Mouse (Mus musculus) midbrain, embryonic 14.5 days (tissue): ENCODE data around the gene Astl. TPM values are rescaled to one million over a fixed set of nuclear protein-coding genes. Genes with fewer than 3 reads are reported as not detected.
"Not testable (repeated sequence)": the region's sequence is repeated elsewhere in the genome, so short reads cannot be mapped to it uniquely, and the experiment has no call there.

Source experiments
- ATAC-seq: fragments of 200-750 bp; cut with Nextera tagmentation; 2 replicates; pipeline ENCODE4 v1.8.0; 2017; ENCODE audit warnings: moderate number of reproducible peaks, moderate library complexity; ENCODE audit not compliant: low FRiP score, low TSS enrichment
- DNase-seq: peaks from one replicate; pipeline ENCODE4 v3.0.0-alpha.2; 2015
- H3K27ac ChIP-seq: fragments of 300-500 bp; sonication (generic); replicated peaks from 2 replicates; pipeline ENCODE4 v1.5.1; 2014; ENCODE audit warnings: mild to moderate bottlenecking, low read depth, low read length, moderate library complexity
- H3K27me3 ChIP-seq: fragments of 300-500 bp; sonication (generic); 2 replicates; pipeline ENCODE4 v1.6.1; 2014; ENCODE audit warnings: low read length, control low read depth, mixed read lengths; ENCODE audit not compliant: control insufficient read depth, insufficient read depth
- H3K36me3 ChIP-seq: fragments of 300-500 bp; sonication (generic); 2 replicates; pipeline ENCODE4 v1.6.1; 2014; ENCODE audit warnings: low read length, control low read depth; ENCODE audit not compliant: control insufficient read depth, insufficient read depth
- H3K4me1 ChIP-seq: fragments of 300-500 bp; sonication (generic); 2 replicates; pipeline ENCODE4 v1.6.1; 2014; ENCODE audit warnings: mild to moderate bottlenecking, antibody characterized with exemption, low read length, control low read depth; ENCODE audit not compliant: control insufficient read depth, insufficient read depth
- H3K4me2 ChIP-seq: fragments of 300-500 bp; sonication (generic); 2 replicates; pipeline ENCODE4 v1.6.1; 2014; ENCODE audit warnings: mild to moderate bottlenecking, low read length, moderate library complexity
- H3K4me3 ChIP-seq: fragments of 300-500 bp; sonication (generic); replicated peaks from 2 replicates; pipeline ENCODE4 v1.5.1; 2014; ENCODE audit warnings: low read depth, low read length
- H3K9ac ChIP-seq: fragments of 300-500 bp; sonication (generic); replicated peaks from 2 replicates; pipeline ENCODE4 v1.6.1; 2014; ENCODE audit warnings: mild to moderate bottlenecking, low read length, moderate library complexity
- H3K9me3 ChIP-seq: fragments of 300-500 bp; sonication (generic); 2 replicates; pipeline ENCODE4 v1.6.1; 2016; ENCODE audit warnings: low read length, control low read depth, mixed read lengths; ENCODE audit not compliant: control insufficient read depth
- WGBS: fragments of 180-500 bp; shearing (Covaris S2); extraction: QIAGEN DNeasy Blood & Tissue Kit; methylation state at CpG from one replicate; pipeline ENCODE4 v1.1.7; 2014; 5-methylcytosine and 5-hydroxymethylcytosine counted together
- polyA plus RNA-seq: library from polyadenylated mRNA; unstranded; fragments of >200 nt; fragmentation: Nextera tagmentation; extraction: Ambion mirVana; gene quantifications from 2 replicates; pipeline ENCODE4 v1.2.1, GENCODE M21; 2014

The Astl gene
- polyA plus RNA-seq = not detected in 2 replicates

DNA sequence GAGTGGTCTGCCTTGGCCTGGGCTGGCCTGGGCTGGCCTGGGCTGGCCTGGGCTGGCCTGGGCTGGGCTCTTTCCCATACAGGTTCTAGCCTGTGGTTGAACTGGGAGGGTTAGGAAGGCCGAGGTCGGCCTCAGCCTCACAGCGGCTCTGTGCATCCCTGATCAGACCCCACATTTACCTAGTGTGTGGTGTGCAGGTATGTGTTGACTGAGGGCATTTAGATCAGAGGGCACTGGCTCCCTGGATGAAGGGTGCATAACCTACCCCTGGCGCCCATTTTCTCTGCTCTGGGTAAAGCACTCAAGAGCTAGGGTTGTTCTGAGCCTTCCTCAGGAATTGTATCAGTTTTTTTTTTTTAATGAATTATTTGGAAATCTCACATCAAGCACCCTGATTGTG lies at the start of gene Astl:
Astl (plus strand) TSS at position 224 of the 400 bp plus-strand sequence.
- no peaks in the 10 kb centered on the region for H3K36me3 ChIP-seq
- no peaks in the 10 kb centered on the region for H3K9me3 ChIP-seq
- H3K4me1 ChIP-seq = no peaks in the 10 kb centered on the region
- H3K4me2 ChIP-seq = no peak within 1 kb of the TSS
- no peak within 1 kb of the TSS for H3K9ac ChIP-seq
- H3K27ac ChIP-seq = no peak within 1 kb of the TSS
- ATAC-seq (no peak), DNase-seq (no peak)
- WGBS = 86% methylated on average over 4 of the region's 4 CpGs
- no peak within 1 kb of the TSS for H3K4me3 ChIP-seq
- peaks cover 32% of the 10 kb centered on the region for H3K27me3 ChIP-seq

DNA sequence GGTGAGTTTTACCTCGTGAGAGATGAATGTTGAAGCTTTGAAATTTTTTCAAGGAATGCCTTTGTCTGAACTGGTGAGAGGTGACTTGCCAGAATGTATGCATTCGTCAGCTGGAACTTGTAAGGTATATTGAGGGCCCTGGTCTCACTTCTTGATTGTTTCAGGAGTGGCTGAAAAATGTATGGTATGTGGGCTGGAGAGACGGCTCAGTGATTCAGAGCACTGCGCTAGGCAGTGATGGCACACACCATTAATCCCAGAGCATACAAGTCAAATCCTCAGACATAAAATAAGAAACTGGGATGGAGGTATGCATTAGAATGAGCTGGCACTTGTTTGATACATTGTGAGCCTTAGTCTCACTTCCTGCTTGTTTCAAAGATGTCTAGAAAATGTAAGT lies 46.2 kb upstream of the Astl start:
- Histone ChIP-seq H3K27ac (no peak overlapping the region), H3K4me1 (no peaks in the 10 kb centered on the region), H3K9me3 (no peaks in the 10 kb centered on the region), H3K36me3 (peaks cover 70% of the 10 kb centered on the region), H3K27me3 (no peaks in the 10 kb centered on the region), H3K9ac (no peak overlapping the region), H3K4me2 (no peak overlapping the region), H3K4me3 (no peak overlapping the region)
- DNase-seq = no peak
- WGBS = 89% methylated on average over 4 of the region's 4 CpGs
- no peak for ATAC-seq

DNA sequence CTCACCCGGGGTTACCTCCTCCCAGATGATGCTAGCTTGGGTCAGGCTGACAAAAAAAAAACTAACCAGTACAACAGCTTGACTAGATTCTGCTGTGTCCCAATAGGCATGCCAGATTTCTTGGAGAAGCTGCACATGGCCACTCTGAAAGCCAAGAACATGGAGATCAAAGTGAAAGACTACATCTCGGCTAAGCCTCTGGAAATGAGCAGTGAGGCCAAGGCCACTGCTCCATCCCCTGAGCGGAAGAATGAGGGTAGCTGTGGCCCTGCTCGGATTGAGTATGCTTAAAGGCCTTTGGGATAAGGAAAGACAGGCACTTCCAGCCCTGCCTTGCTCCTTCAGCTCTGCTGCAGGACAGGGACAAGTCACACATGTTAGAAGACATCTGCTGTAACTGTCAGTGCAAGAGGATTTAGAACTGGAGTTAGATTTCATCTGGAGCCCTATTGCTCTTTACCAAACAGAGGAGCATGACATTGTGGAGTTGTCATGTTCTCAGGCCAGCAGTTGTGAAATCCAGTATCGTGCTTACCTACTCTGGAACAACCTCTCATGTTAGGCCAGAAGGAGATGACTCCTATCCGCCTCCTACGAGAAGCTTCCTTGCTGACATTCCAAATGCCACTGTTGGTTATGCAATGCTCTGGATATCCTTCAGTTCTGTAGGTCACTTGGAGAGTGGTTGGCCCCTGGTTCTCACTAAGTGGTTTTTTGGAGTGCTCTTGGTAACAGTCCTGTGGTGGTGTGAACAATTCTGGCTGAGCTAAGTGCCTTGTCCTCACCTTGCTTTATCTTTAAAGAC lies 41.2 kb upstream of the Astl start:
- 98% methylated on average over 7 of the region's 7 CpGs for WGBS
- Histone ChIP-seq H3K4me3 (no peak overlapping the region), H3K9me3 (no peaks in the 10 kb centered on the region), H3K4me1 (no peaks in the 10 kb centered on the region), H3K9ac (no peak overlapping the region), H3K36me3 (peaks cover 86% of the 10 kb centered on the region), H3K27ac (no peak overlapping the region), H3K27me3 (no peaks in the 10 kb centered on the region), H3K4me2 (no peak overlapping the region)
- ATAC-seq (no peak), DNase-seq (no peak)

DNA sequence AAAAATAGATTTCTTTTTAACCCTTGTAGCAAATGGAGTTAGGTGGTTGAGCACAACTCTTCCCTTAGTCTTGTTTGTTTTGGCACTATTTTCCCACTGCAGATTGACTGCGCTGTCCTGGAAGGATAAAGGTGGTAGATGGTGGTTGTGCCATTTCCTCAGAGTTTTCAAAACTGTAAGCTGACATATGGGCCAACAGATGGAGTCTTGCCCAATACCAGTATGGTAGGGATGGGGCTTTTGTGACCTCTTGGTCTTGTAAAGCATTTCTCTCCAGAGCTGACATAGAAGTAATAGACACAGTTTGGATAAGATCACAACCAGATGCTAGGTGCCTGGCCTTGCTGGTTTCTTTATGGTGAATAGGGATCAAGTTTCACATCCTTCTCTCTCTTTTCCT lies 40.4 kb upstream of the Astl start:
- ATAC-seq (no peak), DNase-seq (no peak)
- H3K36me3 ChIP-seq = peaks cover 78% of the 10 kb centered on the region
- no peak overlapping the region for H3K27ac ChIP-seq
- no peaks in the 10 kb centered on the region for H3K27me3 ChIP-seq
- H3K4me2 ChIP-seq = no peak overlapping the region
- H3K4me3 ChIP-seq = no peak overlapping the region
- no peaks in the 10 kb centered on the region for H3K9me3 ChIP-seq
- no peak overlapping the region for H3K9ac ChIP-seq
- H3K4me1 ChIP-seq = no peaks in the 10 kb centered on the region
- WGBS = 100% methylated on average over 1 of the region's 1 CpGs

DNA sequence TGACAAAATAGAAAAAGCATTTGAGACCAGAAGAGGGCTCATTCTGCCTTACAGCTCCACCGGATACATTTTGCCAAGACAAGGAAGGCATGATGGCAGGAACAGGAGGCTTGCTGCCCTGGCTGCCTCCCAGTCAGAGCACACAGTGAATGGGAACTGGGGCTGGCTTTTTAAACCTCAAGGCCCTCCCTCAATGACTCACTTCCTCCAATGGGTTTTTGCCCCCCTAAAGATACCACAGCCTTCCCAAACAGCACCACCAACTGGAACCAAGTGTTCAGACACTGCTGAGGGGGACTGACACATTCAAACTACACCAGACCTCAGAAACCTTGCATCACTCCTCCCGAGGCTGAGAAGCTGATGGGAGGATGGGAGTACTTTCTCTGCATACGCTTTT lies 37.7 kb upstream of the Astl start:
- H3K4me1 ChIP-seq = no peaks in the 10 kb centered on the region
- no peaks in the 10 kb centered on the region for H3K27me3 ChIP-seq
- no peaks in the 10 kb centered on the region for H3K9me3 ChIP-seq
- H3K27ac ChIP-seq = no peak overlapping the region
- H3K36me3 ChIP-seq = peaks cover 54% of the 10 kb centered on the region
- H3K9ac ChIP-seq = no peak overlapping the region
- DNase-seq (no peak), ATAC-seq (no peak)
- H3K4me2 ChIP-seq = no peak overlapping the region
- H3K4me3 ChIP-seq = no peak overlapping the region
- WGBS = 89% methylated on average over 3 of the region's 3 CpGs

DNA sequence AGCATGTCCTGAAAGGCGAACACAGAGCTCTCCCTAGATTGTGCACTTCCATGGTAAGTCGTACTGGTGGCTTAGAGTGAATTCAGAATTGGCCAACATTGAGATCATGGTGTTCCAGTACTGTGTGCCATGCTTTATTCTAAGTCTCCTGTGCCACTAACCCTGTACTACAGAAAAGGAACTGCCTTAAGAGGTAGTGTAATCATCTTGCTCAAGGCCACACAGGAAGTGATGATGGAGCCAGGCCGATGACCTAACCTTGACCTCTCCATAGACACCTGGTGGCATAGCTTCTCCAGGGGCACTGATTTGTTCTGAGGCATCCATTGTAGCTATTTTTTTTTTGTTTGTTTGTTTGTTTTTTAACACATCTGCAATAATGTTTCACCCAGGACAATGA lies 36.6 kb upstream of the Astl start:
- H3K27ac ChIP-seq = no peak overlapping the region
- H3K4me3 ChIP-seq = no peak overlapping the region
- H3K36me3 ChIP-seq = peaks cover 43% of the 10 kb centered on the region
- H3K9ac ChIP-seq = no peak overlapping the region
- DNase-seq = no peak
- no peak for ATAC-seq
- 93% methylated on average over 3 of the region's 3 CpGs for WGBS
- no peaks in the 10 kb centered on the region for H3K27me3 ChIP-seq
- H3K9me3 ChIP-seq = no peaks in the 10 kb centered on the region
- no peak overlapping the region for H3K4me2 ChIP-seq
- no peaks in the 10 kb centered on the region for H3K4me1 ChIP-seq

DNA sequence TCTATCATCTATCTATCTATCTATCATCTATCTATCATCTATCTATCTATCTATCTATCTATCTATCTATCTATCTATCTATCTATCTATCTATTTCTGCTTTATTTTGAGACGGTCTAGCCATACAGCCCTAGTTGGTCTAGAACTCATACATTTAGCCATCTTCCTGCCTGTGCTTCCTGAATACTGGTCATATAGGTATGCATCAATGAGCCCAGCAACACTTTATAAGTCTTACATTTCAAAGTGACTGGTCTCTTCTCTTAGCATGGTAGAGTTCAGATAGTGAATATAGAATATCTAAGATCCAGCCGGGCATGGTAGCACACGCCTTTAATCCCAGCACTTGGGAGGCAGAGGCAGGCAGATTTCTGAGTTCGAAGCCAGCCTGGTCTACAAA lies 34.2 kb upstream of the Astl start:
- not testable (repeated sequence) for ATAC-seq, H3K4me1 ChIP-seq, H3K27me3 ChIP-seq, H3K9ac ChIP-seq, DNase-seq, H3K9me3 ChIP-seq, H3K4me3 ChIP-seq, H3K27ac ChIP-seq, H3K4me2 ChIP-seq
- 97% methylated on average over 4 of the region's 4 CpGs for whole genome bisulfite sequencing
- H3K36me3 ChIP-seq = peaks cover 20% of the 10 kb centered on the region

DNA sequence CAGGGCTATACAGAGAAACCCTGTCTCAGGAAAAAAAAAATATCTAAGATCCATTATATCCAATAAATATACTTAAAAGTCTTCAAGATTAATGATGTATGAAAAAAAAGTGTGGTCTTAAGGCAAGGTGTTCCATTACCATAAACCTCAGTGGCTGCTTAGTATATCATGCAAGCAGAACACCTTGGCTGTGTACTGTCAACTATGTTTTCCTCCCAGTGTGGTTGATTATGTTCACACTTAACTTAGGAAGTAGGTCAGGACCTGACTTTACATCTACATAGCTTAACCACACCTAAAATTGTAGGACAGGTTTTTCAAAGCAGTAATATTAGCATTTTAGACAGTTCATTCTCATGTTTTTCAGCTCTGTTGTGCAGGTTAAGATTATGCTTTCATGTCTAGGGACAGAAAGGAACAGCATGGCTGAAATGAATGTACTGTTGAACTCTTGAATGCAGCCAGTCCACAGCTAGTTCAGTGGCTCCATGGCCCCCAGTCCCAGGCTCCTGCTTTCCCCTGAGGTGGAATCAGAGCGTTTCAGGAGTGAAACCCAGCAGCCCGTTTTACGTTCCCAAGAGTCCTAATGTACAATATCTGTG lies 33.7 kb upstream of the Astl start:
- 90% methylated on average over 3 of the region's 3 CpGs for WGBS

DNA sequence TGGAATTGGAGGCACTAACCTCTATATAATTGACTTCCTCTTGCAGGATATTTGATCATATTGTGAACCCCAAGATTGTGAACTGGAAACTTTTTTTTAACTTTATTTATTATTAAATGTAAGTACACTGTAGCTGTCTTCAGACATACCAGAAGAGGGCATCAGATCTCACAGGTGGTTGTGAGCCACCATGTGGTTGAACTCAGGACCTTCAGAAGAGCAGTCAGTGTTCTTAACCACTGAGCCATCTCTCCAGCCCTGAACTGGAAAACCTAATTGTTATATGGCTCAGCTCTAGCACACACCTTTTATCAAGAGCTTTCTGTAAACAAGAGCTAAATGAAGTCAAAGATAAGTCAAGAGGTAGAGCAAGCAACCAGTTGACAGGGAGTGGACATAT lies 32.3 kb upstream of the Astl start:
- Histone ChIP-seq H3K27me3 (no peaks in the 10 kb centered on the region), H3K36me3 (peaks cover 4% of the 10 kb centered on the region; the same call in 1 of the 2 replicates), H3K4me3 (no peak overlapping the region), H3K9me3 (no peaks in the 10 kb centered on the region), H3K4me1 (no peaks in the 10 kb centered on the region), H3K9ac (no peak overlapping the region), H3K27ac (no peak overlapping the region), H3K4me2 (no peak overlapping the region)
- ATAC-seq (no peak), DNase-seq (no peak)

More for the DNA sequence above, 33.7 kb upstream of the Astl start:
- Histone ChIP-seq H3K36me3 (peaks cover 16% of the 10 kb centered on the region), H3K4me2 (no peak overlapping the region), H3K27me3 (no peaks in the 10 kb centered on the region), H3K4me3 (no peak overlapping the region), H3K9me3 (no peaks in the 10 kb centered on the region), H3K9ac (no peak overlapping the region), H3K4me1 (no peaks in the 10 kb centered on the region), H3K27ac (no peak overlapping the region)
- no peak for DNase-seq
- ATAC-seq = no peak
